Mouse (Mus musculus): ENCODE results near the gene Stum.

- TF ChIP-seq CTCF (IDR thresholded peaks at IDR 0.05; ENCODE audit: borderline replicate concordance, extremely low read depth, insufficient read depth, insufficient read length) (no peak), POLR2A (IDR thresholded peaks at IDR 0.05; ENCODE audit: borderline replicate concordance, extremely low read depth, insufficient read depth, insufficient read length, poor library complexity, severe bottlenecking) (no peak)
Observed at GRCm38 (mm10) chr1:180404706-180405105, 78.6 kb downstream of the Stum start.

All from brain, embryonic 14.5 days (tissue).